Mouse (Mus musculus) right cerebral cortex, postnatal 10 days (tissue): Measurements from ENCODE around the gene Acap3.

ENCODE experiments used
- DNase-seq, 2 experiments: peaks; one replicate each; pipeline ENCODE4 v3.0.0; 2021; ENCODE audit warnings: low spot score in 2 of 2

Acap3 gene

DNA sequence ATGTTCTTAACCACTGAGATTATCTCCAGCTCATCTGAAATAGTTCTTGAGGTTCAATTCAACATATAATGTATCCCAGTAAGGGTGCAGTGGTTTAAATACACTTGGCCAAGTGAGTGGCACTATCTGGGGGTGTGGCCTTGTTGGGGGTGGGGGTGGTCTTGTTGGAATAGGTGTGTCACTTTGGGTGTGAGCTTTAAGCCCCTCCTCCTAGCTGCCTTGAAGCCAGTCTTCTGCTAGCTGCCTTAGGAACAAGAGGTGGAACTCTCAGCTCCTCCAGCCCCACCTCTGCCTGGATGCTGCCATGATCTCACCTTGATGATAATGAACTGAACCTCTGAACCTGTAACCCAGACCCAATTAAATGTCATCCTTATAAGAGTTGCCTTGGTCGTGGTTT is 40.4 kb downstream of the Acap3 start:
- no peak for DNase-seq

DNA sequence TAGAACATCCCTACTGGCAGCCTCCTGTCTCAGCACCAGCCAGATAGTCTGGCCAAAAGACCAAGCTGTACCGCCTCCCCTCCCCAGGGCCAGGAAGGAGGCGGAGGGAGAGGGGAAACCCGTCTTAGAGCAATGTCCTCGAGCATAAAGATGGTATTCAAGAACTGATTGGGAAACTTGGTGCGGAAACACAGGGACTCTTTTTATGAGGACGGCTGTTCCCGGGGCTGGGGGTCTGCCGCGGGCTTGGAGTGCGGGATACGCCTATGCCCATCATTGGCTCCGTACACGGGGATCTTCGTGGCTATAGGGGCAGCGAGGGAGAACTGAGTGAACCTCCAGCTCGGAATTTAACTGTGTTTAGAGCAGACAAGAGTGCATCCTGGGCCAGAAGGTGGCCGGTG is 51.4 kb downstream of the Acap3 start:
- peak; percentile 71 to 85 for DNase-seq

DNA sequence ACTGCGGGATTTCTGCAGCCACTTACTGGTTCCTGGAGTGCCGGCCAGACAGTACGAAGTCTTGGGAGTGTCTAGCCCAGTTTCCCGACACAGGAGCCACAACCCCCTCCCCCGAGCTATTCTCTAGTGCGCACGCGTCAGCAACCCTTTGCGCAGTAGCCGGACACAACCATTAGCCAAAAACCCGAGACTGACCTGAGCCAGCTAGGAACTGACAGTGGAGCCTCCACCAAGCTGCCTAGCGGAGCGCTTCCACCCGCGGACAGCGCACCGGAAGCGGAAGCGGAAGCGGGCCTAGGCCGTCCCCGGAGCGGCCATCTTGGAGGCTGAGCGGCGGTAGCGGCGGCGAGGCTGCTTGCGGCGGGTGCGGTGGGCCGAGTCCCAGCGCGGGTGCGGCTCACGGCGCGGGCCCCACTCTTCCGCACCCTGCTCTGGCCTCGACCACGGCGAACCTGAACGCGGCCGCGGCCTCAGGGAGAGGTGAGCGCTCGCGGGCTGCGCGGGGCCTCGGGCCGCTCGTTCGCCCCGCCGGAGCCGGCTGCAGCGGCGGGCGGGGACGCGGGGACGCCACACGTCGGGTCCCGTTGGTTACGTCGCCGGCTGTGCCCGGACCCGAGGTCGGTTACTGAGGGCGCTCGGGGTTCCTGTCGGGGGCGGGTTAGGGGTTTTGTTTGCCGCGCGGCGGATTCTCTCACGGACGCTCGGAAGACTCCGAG is 52.1 kb downstream of the Acap3 start, which contains the start of gene Ube2j2:
Gene Ube2j2 (plus strand): TSS at position 298 of the 716 bp plus-strand sequence.
- DNase-seq, result peak; percentile 96 to 97

DNA sequence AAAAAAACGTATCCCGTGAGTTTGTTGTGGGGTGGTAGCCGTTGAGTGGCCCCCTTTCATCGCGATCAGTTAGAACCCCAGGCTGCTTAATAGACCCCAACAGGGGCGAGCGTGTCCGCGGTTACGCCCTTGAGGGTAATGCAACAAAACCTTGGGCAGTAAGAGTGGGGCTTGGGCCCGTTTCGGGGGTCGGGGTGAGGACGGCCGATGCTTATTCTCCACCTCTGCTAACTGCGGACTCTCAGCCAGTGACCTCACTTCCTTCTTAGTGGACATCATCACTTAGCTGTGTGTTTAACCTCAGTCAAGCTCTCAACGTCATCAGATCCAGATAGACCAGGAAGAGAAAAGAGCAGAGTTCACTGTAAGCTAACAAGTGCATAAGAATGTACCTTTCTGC is 52.6 kb downstream of the Acap3 start:
- no peak for DNase-seq

DNA sequence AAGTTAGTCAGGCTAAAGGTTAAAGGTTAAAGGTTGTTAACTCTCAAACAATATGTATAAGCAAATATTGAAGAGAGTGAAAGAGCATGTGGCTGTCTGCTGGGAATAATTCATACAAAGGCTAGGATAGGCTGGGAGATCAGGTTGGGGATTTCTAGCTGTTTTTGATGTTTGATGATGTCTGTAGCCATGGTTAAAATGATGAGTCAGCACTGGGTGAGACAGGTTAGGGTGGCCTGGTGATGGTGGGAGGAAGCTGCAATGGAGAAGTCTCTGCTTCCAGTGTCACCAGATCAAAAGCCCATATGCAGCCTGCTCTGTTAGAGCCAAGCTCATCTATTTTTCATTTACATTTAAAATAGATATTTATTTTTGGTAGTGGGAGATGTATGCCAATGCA is 55.5 kb downstream of the Acap3 start:
- no peak for DNase-seq

DNA sequence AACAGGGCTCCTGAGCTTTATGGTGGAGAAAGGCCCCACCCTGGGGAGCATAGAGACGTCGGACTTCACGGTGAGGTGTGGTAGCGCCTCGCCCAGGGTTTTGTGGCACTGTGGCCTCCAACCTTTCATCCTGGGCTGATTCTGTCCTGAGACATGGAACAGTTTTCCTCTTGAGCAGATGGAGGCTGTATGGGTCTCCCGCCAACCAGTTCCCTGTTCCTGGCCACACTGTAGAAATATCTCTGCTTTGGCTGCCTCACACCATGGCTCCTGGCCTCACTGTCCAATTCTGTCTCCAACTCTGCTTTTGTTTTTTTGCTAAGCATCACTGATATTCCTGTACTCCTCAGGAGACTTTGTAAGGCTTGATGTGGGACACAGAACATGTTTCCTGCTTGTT is 63.9 kb downstream of the Acap3 start:
- DNase-seq, result no peak
